Mouse (Mus musculus): ENCODE results near the gene Oxld1.

Oxld1 gene

DNA sequence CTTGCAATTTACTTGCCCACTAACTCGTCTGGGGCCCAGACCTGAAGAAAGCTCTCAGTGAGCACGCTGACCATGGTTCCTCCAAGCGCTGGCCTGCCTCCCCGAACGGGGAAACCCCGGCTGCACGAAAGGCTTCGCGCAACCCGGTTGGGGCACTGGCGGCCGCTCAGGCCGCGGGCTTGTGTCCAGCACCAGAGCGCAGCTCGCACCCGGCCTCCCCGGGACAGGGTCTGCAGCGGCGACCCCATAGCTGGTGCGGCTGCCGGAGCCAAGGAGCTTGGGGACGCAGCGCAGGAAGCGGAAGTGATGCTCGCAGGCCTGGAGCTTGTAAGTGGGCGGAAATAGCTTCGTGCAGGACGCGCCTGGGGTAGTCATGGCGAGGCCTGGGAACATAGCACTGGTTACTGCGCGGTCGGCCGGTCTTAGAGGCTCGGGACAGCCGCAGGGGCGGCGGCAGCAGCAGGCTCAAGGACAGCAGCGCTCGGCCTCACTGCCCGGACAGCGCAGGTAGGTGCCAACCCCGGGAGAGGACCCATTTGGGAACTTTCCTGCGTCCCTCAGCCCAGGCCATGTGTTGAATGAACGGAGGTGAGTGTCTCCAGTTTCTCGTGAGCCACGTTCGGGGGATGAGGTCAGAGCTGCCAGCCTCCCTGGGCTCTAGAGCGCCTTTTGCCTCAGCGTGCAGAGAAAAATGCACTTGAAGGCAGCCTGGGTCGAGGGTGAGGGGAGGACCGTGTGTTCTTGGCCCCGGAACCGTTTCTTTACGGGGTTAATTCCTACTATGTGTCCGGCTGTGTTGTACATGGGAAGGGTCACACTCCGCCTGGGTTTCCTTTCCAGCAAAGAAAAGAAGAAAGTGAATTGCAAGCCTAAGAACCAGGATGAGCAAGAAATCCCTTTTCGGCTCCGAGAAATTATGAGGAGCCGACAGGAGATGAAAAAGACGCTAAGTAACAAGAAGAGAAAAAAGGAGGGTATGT, at the start of gene Oxld1, which contains the start of gene Ccdc137:
TSS of gene Oxld1 (minus strand) at position 297 of the 980 bp plus-strand sequence.
TSS of gene Ccdc137 (plus strand) at position 344 of the 980 bp plus-strand sequence.
- DNase-seq (ENCODE audit: low spot score): peak; percentile 81

DNA sequence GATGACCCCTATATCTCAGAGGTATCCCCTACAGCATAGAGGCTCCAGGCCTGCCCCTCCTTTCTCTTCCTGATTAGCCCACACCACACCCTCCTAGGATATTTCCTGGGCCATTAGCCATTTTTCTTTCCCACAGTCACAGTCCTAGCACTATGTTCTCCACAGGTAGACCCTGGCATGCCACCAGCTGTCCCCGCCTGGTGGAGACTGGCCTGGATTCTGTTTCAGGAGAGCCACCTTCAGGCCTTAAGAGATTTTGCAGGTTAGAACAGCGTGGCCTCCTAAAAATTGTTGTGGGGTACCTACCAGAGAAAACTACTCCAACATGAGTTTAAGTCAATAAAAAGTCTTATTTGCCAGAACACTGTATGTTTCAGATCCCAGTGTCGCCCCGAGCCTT, 49.0 kb upstream of the Oxld1 start:
- peak; percentile 37 for DNase-seq (ENCODE audit: low spot score)

DNA sequence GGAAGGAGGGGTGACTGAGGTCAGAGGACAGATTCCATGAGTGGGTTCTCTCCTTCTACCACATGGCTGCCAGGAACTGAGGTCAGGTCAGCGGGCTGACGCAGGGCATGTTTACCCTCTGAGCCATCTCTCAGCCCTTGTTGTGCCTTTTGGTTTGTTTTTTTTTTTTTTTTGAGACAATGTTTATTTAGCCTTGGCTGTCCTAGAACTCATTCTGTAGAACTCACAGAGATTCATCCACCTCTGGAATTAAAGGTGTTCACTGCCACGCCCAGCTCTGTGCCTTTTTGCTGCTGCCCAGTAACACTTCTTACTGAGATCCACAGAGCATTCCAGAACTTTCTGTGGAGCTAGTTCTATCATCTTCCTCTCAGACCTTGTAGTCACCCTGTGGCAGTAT, 47.8 kb upstream of the Oxld1 start:
- DNase-seq (ENCODE audit: low spot score): no peak

DNA sequence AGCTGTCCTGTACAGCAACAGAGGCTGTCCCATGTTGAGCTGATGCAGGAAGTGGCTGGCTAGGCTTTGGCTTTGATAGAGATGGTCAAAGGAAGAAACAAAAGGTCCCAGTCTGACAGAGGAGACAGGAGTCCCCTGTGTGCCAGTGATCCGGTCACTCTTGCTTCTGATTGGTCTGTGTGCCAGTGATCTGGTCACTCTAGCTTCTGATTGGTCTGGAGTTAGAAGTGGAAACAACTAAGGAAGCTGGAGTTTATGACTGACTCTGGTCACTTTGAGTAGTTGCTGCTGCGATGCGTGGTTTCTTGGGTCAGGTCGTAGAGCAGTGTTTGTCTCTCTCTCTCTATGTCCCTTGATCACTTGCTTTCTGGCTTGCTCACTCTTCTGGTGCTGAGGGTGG, 43.8 kb upstream of the Oxld1 start:
- DNase-seq (ENCODE audit: low spot score): peak; percentile 56

DNA sequence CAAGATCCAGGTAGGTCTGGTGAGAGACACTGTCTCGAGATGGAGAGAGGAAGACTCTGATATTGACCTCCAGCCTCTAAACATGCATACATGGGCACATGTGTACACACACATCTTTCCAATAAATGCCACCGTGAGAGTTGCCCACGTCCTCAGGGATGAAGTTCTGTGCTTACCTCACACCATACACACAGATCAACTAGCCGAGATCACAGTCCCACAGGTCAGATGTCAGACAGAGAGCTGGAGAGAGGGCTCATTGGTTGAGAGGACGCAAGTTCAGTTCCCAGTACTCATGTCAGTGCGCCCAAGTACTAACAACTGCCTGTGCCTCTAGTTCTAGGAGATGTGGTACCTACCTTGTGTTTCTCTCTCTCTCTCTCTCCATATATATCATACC, 43.1 kb upstream of the Oxld1 start:
- DNase-seq (ENCODE audit: low spot score): peak; percentile 70

DNA sequence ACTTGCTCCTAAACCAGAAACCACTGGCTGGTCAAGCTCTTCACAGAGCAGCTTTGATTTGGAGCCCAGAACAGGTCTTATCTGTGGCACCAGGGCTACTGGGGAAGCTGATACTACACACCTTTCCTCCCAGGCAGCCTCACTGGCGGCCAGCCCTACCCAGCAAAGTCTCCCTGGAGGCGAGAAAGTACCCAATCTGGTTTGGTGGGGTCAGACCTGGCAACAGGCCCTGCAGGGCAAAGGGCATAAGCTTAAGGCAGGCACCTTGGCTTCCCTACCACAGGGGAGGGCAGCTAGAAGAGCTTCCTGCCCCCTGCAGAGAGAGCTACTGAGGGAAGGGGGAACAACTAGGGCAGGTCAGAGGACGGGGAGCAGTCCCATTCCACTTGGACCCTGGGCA, 42.5 kb upstream of the Oxld1 start:
- DNase-seq (ENCODE audit: low spot score): peak; percentile 83

DNA sequence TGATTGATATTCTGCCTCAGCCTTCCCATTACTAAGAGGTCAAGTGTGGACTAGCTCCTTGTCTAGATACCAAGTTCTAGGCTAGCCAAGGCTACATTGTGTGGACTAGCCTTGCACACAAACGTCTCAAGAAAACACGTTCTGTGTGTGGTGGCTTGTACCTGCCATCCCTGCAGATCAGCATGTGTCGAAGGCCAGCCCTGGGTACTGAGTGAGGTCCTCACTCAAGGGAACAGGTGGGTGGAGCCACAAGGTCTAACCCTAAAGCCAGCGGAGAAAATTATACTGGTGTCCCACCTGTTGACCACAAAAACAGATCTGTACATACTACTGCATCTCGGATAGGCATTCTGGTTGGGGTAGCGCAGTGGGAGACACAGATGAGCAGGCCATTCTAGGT, 42.0 kb upstream of the Oxld1 start:
- DNase-seq (ENCODE audit: low spot score): no peak

DNA sequence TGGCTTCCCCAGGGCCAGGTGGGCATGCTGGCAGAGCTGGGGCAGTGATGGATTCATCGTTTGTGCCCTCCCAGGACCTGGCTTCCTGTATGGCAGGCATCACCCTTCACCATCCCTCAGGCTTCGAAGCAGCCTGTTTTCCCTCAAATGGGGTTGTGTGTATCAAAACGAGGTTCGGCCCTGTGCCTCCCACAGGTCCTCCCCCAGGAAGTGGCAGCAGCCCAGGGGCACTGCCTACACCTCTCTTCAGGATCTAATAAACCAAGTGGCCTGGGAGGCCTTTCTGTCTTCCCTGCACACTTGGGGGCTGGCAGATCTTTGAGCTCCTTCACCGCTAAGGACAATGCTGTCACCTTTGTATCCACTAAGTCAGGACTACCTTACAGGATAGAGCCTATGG, 41.0 kb upstream of the Oxld1 start:
- DNase-seq (ENCODE audit: low spot score): peak; percentile 28

DNA sequence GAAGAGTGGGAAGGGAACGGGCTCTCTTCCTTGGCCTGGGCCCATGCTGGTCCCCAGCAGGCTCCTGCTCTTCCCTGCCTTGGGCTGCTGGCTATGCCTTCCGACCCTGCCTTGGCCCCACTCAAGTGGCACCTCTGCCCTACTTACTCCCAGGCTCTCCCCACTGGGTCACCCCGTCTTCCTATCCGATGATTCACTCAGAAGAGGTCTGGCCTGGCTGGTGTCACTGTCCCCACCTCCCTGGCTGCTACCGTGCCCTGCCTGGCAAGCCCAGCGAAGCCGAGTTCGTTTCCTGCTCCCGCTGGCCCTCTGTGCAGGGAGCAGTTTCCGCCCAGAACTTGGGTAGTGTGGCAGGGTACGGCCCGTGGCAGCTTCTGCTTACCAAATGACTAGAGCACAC, 40.4 kb upstream of the Oxld1 start:
- DNase-seq (ENCODE audit: low spot score): peak; percentile 84

DNA sequence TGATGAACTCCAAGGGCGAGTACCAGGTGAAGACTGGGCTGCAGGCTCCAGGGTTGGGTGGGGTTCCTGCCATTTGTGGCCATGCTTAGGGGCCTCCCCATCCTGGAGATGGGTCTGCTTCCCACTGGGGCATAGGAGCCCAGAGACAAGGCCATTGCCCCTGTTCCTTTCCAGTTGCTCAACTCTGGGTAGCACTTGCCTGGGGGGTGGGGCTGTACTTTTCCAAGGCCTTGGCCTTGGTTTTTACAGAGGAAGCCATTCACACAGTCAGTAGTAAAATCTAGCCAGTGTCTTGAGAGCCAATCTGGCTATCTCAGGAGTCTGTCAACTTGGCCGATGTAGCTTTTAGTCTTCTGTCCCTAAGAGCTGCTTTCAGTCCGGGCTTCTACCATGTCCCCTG, 39.6 kb upstream of the Oxld1 start:
- peak; percentile 84 for DNase-seq (ENCODE audit: low spot score)

DNA sequence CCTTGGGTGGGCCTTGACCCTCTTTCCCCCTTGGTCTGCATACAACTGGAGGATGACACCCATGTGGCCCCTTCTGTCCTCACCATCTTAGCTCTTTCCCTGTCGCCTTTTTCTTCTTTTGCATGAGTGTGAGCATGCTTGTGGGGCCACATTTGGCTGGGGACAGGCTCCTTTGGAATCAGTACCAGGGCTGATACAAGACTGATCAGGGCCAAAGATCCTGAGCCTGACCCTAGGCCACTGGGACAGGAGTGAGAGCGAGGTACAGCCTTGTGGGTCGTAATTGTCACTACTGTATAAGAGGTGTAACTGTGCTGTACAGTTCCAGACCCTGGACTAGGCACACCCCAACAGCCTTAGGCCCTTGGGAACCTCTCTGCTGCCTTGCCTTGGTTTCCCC, 36.0 kb upstream of the Oxld1 start:
- no peak for DNase-seq (ENCODE audit: low spot score)

DNA sequence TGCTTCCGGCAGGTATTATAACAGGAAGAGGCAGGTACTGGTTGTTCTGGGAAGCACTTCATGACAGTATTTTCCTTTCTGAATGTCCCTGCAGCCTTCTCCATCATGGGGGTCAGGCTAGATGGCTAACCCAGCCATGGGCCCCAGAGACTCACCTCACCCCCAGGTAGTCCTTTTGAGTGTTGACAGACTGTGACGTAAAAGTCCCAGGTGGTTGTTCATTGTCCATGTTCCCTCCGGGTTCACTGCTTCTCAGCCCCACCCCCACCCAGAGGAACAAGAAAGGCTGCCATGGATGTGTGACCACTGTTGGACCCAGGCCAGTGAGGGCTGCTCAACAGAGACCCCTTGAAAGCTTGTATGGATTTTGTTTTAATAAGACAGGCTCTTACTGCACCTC, 35.5 kb upstream of the Oxld1 start:
- no peak for DNase-seq (ENCODE audit: low spot score)

DNA sequence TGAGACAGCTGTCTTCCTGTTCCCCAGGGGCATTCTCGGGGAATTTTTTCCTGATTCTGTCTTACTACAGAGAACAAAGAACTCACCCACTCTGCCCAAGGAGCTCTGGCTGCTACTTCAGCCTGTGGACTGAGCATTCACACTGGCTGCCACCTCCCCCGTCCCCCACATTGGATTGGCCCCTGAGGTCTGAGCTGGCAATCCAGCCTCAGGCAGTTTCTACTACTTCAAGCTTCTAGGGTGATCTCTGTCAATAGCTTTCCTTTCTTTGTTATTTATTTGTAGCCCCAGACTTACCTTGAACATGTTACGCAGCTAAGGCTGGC, 35.0 kb upstream of the Oxld1 start:
- no peak for DNase-seq (ENCODE audit: low spot score)

DNA sequence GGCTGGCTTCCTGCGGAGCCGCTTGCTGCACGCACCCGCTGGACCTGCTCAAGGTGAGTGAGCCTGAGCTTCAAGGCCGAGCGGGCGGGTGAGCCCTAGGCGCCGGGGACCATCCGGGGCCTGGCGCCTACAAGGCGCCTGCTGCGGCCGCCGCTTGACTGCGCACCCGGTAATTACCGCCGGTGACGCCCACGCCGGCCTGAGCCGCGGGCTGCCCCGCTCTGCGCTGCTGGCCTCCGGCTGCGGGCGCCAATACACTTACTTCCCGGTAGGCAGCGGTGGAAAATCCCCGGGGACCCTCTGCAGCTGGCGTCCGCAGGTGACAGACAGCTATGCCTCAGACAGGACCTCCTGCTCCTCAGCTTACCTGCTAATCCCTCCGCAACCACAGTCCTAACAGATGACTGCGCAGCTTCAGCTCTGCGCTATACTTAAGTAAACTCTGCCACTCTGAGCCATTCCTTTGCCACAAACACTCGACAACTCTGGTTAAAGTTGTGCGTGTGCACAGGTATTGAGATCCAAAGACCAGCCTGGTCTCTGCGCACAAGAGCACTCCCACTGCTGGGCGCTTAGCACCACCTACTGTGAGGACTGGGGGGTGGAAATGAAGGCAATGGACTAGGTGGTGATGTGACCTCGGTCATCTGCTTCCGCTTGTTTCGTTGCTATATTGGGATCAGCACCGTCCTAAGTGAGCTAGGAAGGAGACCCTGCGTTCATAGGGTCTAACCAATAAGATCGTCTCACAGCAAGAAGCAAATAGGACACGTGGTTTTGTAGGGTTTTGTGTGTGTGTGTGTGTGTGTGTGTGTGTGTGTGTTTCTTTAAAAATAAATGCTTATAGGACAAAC, 34.4 kb upstream of the Oxld1 start:
- peak; percentile 74 for DNase-seq (ENCODE audit: low spot score)

DNA sequence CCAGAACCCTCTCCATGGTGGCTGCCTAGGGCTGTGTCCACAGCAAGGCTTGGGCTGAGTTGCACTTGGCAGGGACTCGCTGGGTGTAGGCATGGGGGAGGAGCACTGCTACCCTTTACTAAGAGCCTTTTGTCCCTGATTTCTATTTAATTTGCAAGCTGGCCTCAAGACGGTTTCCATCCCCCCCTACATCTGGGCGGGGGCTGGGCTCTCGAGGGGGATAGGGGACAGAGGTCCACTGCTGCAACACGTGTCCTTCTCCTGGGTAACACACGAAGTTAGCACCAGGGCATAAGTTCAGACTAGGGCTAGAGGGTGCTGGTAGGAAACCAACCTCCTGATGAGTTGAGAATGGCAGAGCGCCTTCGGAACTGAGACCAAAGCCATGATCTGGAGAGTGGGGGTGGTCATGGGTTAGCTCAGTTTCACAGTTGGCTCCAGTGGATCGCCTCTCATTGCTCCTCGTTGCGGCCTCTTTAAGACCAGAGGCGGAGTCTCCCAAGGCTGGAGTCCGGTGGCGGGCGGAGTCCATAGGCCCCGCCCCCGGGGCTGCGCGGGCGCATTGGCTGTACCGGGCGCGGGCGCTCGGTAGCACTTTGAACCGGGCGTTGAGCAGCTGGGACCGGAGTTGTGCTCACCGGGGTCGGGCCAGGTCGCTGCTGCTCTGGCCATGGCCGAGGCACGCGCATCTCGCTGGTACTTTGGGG, 33.6 kb upstream of the Oxld1 start, which contains the start of gene Slc25a10:
TSS of gene Slc25a10 (plus strand) at position 524 of the 707 bp plus-strand sequence.
- DNase-seq (ENCODE audit: low spot score): peak; percentile 97

DNA sequence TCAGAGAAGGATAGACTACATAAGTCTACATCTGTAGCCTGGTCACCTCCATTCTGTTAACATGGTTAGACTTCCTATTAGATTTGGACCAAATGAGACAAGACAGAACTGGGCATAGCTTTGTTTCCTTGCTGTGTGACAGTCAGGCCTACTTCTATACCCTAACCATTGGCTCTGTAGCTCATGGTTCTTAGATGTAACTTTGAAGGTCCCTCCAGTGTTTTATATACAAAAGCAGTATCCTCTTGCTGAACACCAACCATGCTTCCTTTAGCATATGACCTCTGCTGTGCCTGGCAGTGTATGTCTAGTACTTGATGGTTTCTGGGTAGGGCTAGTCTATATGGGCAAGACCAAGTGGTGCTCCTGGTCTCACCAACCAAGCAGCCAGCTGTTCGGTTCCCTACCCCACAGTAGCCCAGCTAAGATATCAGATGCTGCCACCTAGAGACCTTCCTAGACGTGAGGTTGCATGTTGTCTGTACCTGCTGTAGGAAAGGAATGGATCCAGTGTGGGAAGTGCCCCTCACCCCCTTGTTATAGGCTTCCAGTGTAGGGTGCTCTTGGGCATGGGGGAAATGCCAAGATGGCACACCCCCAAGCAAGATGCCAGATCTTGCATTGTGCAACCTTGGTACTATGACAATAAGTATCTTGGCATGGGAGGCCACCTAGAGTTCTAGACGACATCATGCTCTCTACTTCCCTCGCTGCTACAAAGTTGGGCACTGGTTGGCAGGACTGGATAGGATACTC, 32.6 kb upstream of the Oxld1 start:
- DNase-seq (ENCODE audit: low spot score): peak; percentile 77

DNA sequence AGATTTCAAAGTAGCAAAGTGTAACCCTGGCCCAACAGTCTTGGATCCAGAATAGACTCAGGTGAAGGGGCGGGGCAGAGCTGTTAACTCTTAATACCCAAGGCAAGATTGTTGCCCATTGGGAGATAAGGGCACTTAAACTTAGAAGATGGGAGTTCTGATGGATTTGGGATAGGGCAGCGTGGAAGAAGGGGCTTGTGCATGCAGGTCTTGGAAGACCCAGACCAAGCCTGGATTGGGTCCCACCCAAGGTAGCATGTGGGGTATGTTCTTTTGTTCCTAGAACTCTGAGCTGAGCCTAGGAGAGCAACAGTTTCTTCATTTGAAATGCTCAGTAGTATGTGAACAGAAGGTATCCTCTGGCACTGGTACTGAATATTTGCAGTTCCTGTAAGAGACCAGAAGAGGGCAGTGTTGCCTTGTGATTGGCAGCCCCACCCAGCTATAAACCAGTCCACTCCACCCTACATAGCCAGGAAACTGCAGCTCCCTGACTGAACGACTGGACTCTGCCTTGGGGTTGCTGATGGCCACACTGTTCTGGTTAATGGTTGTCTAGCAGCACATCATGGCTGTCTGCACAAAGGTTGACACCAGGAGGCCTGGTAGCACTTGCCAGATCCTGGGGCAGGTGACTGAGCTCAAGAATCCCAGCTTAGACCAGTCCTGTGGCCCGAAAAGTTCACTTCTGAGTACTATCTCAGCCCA, 31.3 kb upstream of the Oxld1 start:
- DNase-seq (ENCODE audit: low spot score): peak; percentile 95

DNA sequence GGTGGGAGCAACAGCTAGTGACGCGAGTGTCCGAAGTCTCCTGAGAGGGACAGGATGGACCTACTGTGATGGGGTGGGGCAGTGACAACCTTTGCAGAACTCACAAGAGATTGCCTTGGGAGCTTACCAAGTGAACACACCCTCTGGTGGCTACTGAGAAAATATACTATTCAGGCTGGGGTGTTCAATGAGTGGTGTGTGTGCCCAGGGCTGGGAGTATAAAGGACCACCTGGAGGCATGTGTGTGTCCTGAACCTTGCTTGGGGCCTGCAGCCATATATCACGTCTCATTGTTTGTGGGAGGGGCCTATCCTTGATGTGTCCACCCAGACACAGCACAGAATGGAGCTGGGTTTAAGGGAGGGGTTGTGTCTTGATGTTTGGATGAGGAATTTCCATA, 30.6 kb upstream of the Oxld1 start:
- peak; percentile 33 for DNase-seq (ENCODE audit: low spot score)

DNA sequence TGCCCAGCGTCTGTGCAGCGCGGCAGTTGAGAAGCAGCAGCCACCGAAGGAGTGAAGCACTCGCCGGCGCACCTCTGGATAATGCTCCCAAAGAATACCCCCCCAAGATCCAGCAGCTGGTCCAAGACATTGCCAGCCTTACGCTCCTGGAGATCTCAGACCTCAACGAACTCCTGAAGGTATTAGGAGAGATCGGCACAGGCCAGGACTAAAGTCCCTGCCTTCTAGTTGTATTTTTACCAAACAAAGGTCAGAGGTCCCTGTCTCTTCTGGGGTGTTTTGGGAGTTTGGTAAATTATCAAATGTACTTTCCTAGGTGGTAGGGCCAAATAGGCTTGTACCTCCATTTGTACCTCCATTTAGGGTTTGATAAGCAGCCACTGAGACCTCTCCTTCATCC, 27.4 kb upstream of the Oxld1 start:
- DNase-seq (ENCODE audit: low spot score): no peak

DNA sequence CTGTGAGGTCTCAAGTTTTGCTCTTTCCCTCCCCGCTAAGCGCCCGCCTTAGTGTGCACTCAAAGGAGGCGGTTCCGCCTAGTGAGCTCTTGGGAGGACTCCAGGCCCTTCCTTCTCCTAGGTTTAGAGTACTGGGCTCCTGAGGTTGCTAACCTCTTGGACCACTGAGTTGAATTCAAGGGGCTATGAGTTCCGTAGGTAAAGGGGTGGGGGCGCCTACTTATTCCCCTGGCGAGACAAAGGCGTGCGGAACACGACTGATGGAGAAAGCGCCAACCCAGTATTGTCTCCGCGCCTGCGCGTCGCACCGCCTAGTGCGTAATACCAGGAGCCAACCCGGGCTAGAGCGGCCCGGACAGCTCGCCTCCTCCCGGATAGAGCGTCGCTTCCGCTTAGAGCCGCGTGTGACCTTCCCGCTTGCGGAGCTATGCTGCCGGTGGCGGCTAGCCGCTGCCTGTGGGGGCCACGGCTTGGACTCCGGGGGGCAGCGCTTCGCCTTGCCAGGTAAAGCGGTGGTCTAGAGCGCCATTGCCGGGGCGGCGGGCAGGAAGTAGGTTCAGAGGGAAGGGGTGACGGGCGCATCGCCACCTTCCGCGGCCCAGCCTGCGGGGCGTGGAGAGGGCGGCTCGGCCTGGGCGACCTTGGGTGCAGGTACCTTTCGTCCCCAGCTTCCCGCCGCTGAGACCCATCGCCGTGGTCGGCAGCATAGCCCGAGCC, 26.6 kb upstream of the Oxld1 start, which contains the start of gene Mrpl12:
TSS of gene Mrpl12 (plus strand) at position 349 of the 717 bp plus-strand sequence.
- DNase-seq (ENCODE audit: low spot score): peak; percentile 95
